Mouse (Mus musculus) heart, embryonic 10.5 days (tissue): ENCODE data around the gene Tm9sf4. TPM values are rescaled to one million over a fixed set of nuclear protein-coding genes. Genes with fewer than 3 reads are reported as not detected.
A peak's percentile ranks its signal among the peaks of the same experiment; 100 is the strongest.

ENCODE experiments used
- DNase-seq: peaks from one replicate; pipeline ENCODE4 v3.0.0-alpha.2; 2017; ENCODE audit warnings: low spot score
- H3K27ac ChIP-seq: fragments of 300-500 bp; sonication (generic); 2 replicates; pipeline ENCODE4 v1.5.1; 2016; ENCODE audit warnings: mild to moderate bottlenecking
- H3K27me3 ChIP-seq: fragments of 300-500 bp; sonication (generic); 2 replicates; pipeline ENCODE4 v1.6.1; 2016; ENCODE audit warnings: mild to moderate bottlenecking; ENCODE audit not compliant: poor library complexity, insufficient read depth, severe bottlenecking
- H3K36me3 ChIP-seq: fragments of 300-500 bp; sonication (generic); 2 replicates; pipeline ENCODE4 v1.6.1; 2016; ENCODE audit warnings: mild to moderate bottlenecking, moderate library complexity
- H3K4me1 ChIP-seq: fragments of 300-500 bp; sonication (generic); 2 replicates; pipeline ENCODE4 v1.6.1; 2016; ENCODE audit warnings: mild to moderate bottlenecking
- H3K4me3 ChIP-seq: fragments of 300-500 bp; sonication (generic); 2 replicates; pipeline ENCODE4 v1.5.1; 2016; ENCODE audit warnings: mild to moderate bottlenecking, moderate library complexity
- H3K9me3 ChIP-seq: fragments of 300-500 bp; sonication (generic); 2 replicates; pipeline ENCODE4 v1.6.1; 2016; ENCODE audit warnings: mild to moderate bottlenecking, moderate library complexity
- WGBS: fragments of 180-500 bp; shearing (Covaris S2); methylation state at CpG from one replicate; pipeline ENCODE4 v1.1.7; 2016; 5-methylcytosine and 5-hydroxymethylcytosine counted together
- polyA plus RNA-seq: library from polyadenylated mRNA; unstranded; fragments of >200 nt; fragmentation: Nextera tagmentation; extraction: Ambion mirVana; gene quantifications from 2 replicates; pipeline ENCODE4 v1.2.1, GENCODE M21; 2016

Gene Tm9sf4
- 74.4 and 80.4 TPM in 2 replicates for polyA plus RNA-seq

DNA sequence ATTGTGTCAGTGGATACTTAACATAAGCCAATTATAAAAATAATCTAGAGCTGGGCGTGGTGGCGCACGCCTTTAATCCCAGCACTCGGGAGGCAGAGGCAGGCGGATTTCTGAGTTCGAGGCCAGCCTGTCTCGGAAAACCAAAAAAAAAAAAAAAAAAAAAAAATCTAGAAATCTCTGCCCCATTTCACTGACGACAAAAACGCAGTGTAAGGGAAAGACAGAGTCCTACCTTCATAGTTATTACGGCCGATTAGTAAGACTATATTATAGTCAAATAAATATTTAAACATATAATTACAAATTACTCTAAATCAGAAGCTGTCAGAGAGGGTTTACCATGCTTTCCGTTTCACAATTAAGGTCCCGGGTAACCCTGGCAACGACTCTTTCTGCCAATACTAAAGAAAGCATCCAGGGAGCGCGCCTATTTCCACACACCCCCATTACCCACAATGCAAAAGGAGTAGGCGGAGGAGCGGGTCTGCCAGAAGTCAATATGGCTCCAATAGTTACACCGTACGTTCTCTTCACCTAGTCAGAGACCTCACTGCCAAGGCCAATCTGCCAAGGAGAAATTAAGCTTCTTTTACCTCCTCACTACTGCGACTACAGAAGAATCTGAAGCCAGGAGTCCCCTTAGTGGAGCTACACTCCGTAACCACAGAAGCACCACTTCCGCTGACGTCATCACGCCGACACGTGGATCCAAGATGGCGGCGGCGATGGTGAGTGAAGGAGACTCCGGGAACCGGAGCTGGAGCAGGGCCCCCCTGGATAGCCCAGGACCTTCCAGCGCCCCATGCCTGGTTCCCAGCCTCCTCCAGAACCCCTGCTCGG, at the start of gene Tm9sf4:
Gene Tm9sf4 (plus strand): TSS at position 460 of the 840 bp plus-strand sequence.
- no peaks in the 10 kb centered on the region for H3K27me3 ChIP-seq

GRCm38 (mm10) chr2:153115679-153116081, 45.4 kb upstream of the Tm9sf4 start:
- peaks cover 36% of the 10 kb centered on the region for H3K27me3 ChIP-seq
- DNase-seq, result no peak
- WGBS, result 75% methylated on average over 4 of the region's 4 CpGs
- no peaks in the 10 kb centered on the region for H3K4me1 ChIP-seq
- no peak overlapping the region for H3K27ac ChIP-seq
- no peaks in the 10 kb centered on the region for H3K9me3 ChIP-seq
- H3K4me3 ChIP-seq, result no peak overlapping the region
- H3K36me3 ChIP-seq, result no peaks in the 10 kb centered on the region

More for the DNA sequence above, at the start of gene Tm9sf4:
- H3K4me3 ChIP-seq, result peak within 1 kb of the TSS; percentile 97
- peak within 1 kb of the TSS; percentile 98 for H3K27ac ChIP-seq
- DNase-seq, result peak; percentile 96
- H3K36me3 ChIP-seq, result peaks cover 6% of the 10 kb centered on the region
- H3K9me3 ChIP-seq, result no peaks in the 10 kb centered on the region
- peaks cover 7% of the 10 kb centered on the region for H3K4me1 ChIP-seq
- WGBS, result 10% methylated on average over 34 of the region's 34 CpGs

- no peaks in the 10 kb centered on the region for H3K9me3 ChIP-seq
- 80% methylated on average over 7 of the region's 7 CpGs for WGBS
- H3K4me1 ChIP-seq, result no peaks in the 10 kb centered on the region
- H3K4me3 ChIP-seq, result no peak overlapping the region
- DNase-seq, result no peak
- no peak overlapping the region for H3K27ac ChIP-seq
- H3K27me3 ChIP-seq, result peaks cover 24% of the 10 kb centered on the region; the same call in 1 of the 2 replicates
- H3K36me3 ChIP-seq, result no peaks in the 10 kb centered on the region
Measured at GRCm38 (mm10) chr2:153117051-153117486, 44.0 kb upstream of the Tm9sf4 start.

- Histone ChIP-seq H3K36me3 (no peaks in the 10 kb centered on the region), H3K4me3 (no peak overlapping the region), H3K27me3 (peaks cover 16% of the 10 kb centered on the region; the same call in 1 of the 2 replicates), H3K9me3 (no peaks in the 10 kb centered on the region), H3K27ac (no peak overlapping the region), H3K4me1 (no peaks in the 10 kb centered on the region)
- no peak for DNase-seq
- WGBS, result 84% methylated on average over 6 of the region's 6 CpGs
Measured at GRCm38 (mm10) chr2:153119488-153119887, 41.6 kb upstream of the Tm9sf4 start.

- Histone ChIP-seq H3K4me3 (no peak overlapping the region), H3K36me3 (no peaks in the 10 kb centered on the region), H3K27me3 (peaks cover 16% of the 10 kb centered on the region; the same call in 1 of the 2 replicates), H3K4me1 (no peaks in the 10 kb centered on the region), H3K9me3 (no peaks in the 10 kb centered on the region), H3K27ac (no peak overlapping the region)
- WGBS, result 68% methylated on average over 8 of the region's 8 CpGs
- DNase-seq, result no peak
Measured at GRCm38 (mm10) chr2:153120126-153120525, 41.0 kb upstream of the Tm9sf4 start.

DNA sequence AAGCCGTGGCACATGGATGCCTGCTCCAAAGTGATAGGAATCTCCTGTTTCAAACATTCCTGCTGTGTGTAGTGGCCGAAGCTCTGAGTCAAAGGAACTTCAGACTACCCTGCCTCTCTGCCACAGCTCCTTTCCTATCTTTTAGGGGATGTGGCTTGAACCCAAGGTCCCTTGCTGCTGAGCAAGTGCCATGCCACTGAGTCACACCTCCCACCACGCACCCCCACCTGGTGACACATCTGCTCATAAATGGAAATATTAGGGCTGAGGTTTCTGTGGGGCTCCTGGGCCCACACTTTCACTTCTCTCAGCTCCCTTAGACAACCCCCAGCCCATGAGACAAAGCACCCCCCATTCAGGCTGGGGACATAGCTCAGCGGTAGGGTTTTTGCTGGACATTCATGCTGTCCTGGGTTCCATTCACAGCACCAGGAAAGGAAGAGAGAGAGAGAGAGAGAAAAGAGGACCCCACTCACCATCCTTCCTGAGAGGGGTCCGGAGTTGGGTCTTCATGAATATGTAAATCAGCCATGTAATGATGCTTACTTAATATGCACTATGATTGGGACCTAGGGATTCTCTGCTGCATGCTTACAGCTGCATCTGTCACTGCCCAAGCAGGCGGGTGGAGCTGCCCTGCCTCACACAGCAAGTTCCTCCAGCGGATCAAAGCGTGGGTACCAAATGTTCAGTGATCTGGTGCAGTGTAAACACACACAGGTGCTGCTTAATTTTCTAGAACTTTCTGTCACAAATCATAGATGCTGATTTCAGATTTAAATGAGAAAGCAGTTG, 39.1 kb upstream of the Tm9sf4 start:
- WGBS, result 67% methylated on average over 8 of the region's 8 CpGs
- no peak overlapping the region for H3K4me3 ChIP-seq

GRCm38 (mm10) chr2:153122701-153123100, 38.4 kb upstream of the Tm9sf4 start:
- H3K4me3 ChIP-seq, result no peak overlapping the region
- WGBS, result 81% methylated on average over 7 of the region's 7 CpGs
- no peaks in the 10 kb centered on the region for H3K9me3 ChIP-seq
- no peaks in the 10 kb centered on the region for H3K4me1 ChIP-seq
- H3K27me3 ChIP-seq, result peaks cover 15% of the 10 kb centered on the region; the same call in 1 of the 2 replicates
- H3K36me3 ChIP-seq, result no peaks in the 10 kb centered on the region
- H3K27ac ChIP-seq, result no peak overlapping the region
- no peak for DNase-seq

More for the DNA sequence above, 39.1 kb upstream of the Tm9sf4 start:
- H3K27ac ChIP-seq, result no peak overlapping the region
- no peak for DNase-seq
- H3K9me3 ChIP-seq, result no peaks in the 10 kb centered on the region
- H3K36me3 ChIP-seq, result no peaks in the 10 kb centered on the region
- peaks cover 15% of the 10 kb centered on the region; the same call in 1 of the 2 replicates for H3K27me3 ChIP-seq
- no peaks in the 10 kb centered on the region for H3K4me1 ChIP-seq

DNA sequence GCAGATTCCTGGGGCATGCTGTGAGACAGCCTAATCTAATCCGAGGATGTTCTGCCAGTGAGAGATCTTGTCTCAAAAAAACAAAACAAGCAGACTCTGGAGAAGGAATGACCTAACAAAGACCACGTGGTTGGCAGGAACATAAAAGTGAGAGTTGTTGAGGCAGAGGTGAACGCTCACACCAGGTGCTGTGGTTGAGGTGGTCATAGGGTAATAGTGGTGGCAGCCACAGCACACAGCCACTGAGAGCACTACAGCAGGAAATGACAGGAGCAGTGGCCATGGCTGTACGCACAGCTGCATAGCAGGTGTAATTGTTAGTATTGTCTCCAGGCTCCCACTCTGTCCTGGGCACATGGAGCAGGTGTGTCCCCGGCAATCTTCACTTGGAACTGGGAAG, 35.2 kb upstream of the Tm9sf4 start:
- H3K27me3 ChIP-seq, result peaks cover 37% of the 10 kb centered on the region; the same call in 1 of the 2 replicates
- WGBS, result 48% methylated on average over 5 of the region's 5 CpGs
- no peak overlapping the region for H3K27ac ChIP-seq
- H3K4me1 ChIP-seq, result no peaks in the 10 kb centered on the region
- H3K4me3 ChIP-seq, result no peak overlapping the region
- no peaks in the 10 kb centered on the region for H3K36me3 ChIP-seq
- DNase-seq, result no peak
- H3K9me3 ChIP-seq, result no peaks in the 10 kb centered on the region

DNA sequence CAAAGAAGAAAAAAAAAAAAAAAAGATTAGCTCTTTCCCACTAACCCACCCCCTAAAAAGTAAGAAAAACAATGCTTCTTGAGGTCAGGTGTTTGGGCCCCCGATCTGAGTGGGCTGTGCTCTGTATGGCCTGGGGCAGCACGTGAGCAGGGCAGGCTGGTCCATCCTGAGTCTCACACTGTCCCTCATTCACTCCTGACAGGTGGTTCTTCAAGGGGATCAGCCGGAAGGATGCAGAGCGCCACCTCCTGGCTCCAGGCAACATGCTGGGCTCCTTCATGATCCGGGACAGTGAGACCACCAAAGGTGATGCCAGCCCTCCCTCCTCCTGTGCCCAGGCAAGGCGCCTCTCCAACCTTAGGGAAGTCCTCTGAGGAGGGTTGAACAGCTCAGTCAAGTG, 30.1 kb upstream of the Tm9sf4 start:
- 18% methylated on average over 6 of the region's 6 CpGs for WGBS
- 0 out of 2 replicates have a peak, but pooled peaks cover 2% of the 10 kb centered on the region for H3K4me1 ChIP-seq
- H3K27me3 ChIP-seq, result peaks cover 26% of the 10 kb centered on the region; the same call in 1 of the 2 replicates
- no peak overlapping the region for H3K4me3 ChIP-seq
- DNase-seq, result no peak
- no peaks in the 10 kb centered on the region for H3K36me3 ChIP-seq
- H3K9me3 ChIP-seq, result no peaks in the 10 kb centered on the region
- no peak overlapping the region for H3K27ac ChIP-seq

DNA sequence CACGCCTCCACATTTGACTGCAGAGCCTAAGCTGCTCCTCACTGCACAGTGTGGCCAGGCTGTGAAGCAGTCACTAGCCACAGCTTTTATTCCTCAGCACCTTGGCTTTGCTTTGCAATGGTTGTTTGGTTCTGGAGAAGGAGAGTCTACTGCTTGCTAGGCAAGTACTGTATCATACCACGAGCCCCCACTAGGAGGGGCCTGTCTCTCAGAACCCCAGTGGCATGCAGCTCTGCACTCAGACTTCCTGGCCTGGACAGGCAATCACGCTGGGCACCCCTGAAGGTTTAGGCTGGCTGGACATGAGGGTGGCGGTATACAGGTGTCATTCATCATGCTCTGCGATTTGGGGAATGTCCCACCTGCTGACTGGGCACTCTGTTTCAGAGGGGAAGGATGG, 26.9 kb upstream of the Tm9sf4 start:
- Histone ChIP-seq H3K9me3 (no peaks in the 10 kb centered on the region), H3K27ac (no peak overlapping the region), H3K4me1 (0 out of 2 replicates have a peak, but pooled peaks cover 2% of the 10 kb centered on the region), H3K36me3 (no peaks in the 10 kb centered on the region), H3K4me3 (no peak overlapping the region), H3K27me3 (peaks cover 11% of the 10 kb centered on the region; the same call in 1 of the 2 replicates)
- DNase-seq, result no peak
- WGBS, result 33% methylated on average over 5 of the region's 5 CpGs

DNA sequence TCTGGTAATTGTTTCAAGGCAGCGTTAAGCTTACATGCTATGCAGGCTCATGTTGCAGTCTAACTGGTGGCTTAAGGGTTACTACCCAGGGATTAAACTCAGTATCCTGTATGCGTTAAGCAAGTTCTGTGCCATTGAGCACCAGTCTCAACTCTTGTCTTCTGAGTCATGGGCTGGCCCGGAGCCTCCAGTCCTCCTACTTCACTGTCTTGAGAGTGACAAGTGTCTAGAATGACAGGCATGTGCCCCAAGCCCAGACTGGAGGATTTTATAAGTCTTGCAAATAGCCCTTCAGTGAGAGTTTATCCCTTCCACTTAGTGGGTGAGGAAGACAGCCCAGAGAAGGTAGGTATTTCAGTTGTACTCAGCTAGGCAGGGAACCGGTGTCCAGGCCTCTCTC, 24.9 kb upstream of the Tm9sf4 start:
- no peak overlapping the region for H3K4me3 ChIP-seq
- peaks cover 9% of the 10 kb centered on the region for H3K4me1 ChIP-seq
- H3K36me3 ChIP-seq, result no peaks in the 10 kb centered on the region
- no peaks in the 10 kb centered on the region for H3K27me3 ChIP-seq
- no peak overlapping the region for H3K27ac ChIP-seq
- WGBS, result 68% methylated on average over 4 of the region's 4 CpGs
- H3K9me3 ChIP-seq, result no peaks in the 10 kb centered on the region
- DNase-seq, result no peak

- WGBS, result 77% methylated on average over 7 of the region's 7 CpGs
- H3K4me1 ChIP-seq, result peaks cover 13% of the 10 kb centered on the region
- no peak for DNase-seq
- no peak overlapping the region for H3K4me3 ChIP-seq
- no peaks in the 10 kb centered on the region for H3K9me3 ChIP-seq
- H3K27me3 ChIP-seq, result peaks cover 2% of the 10 kb centered on the region; the same call in 1 of the 2 replicates
- H3K27ac ChIP-seq, result no peak overlapping the region
- no peaks in the 10 kb centered on the region for H3K36me3 ChIP-seq
Measured at GRCm38 (mm10) chr2:153139158-153139557, 21.9 kb upstream of the Tm9sf4 start.
